Mouse (Mus musculus) lung, postnatal 0 days (tissue): ENCODE measurements around the gene Supv3l1.

ENCODE experiments used
- CTCF ChIP-seq: IDR thresholded peaks from 2 replicates; pipeline ENCODE4 v1.5.1; 2016; ENCODE audit warnings: antibody characterized with exemption, mild to moderate bottlenecking
- EP300 ChIP-seq: IDR thresholded peaks from 2 replicates; pipeline ENCODE4 v1.6.1; 2016; ENCODE audit warnings: antibody characterized with exemption, mild to moderate bottlenecking, control low read depth

GRCm38 (mm10) chr10:62486618-62487415 is 37.3 kb upstream of the Supv3l1 start, which contains the start of gene Vps26a:
- no peak for TF ChIP-seq CTCF
- no peak for TF ChIP-seq EP300
